Mouse (Mus musculus) MEL-GATA-1-ER (cell line): ENCODE data around the gene Cacna1d.

ENCODE experiments used
- DNase-seq: peaks from one replicate; pipeline ENCODE4 v3.0.0-alpha.2; 2012; ENCODE audit warnings: low read depth; ENCODE audit errors: extremely low read depth

Gene Cacna1d

GRCm38 (mm10) chr14:30171008-30171407, 320.2 kb downstream of the Cacna1d start:
- no peak for DNase-seq

DNA sequence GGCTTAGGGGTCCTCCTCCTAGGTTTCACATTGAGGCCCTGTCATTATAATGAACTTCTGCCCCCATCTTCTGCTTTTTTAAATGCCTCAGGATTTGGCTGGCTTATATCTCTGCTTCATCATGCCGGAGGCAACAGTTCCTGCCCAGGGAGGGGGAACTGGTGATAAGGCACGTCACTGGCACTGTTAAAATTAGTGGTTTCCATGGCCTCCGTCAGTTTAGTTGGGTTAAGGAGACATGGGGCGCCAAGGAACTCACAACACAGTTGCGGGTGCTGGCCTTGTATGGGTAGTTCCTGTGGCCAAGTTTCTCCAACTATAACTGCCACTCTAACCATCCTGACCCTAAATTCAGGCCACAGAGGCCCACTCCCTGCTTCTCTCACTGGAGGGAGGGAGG, 321.8 kb downstream of the Cacna1d start:
- peak; percentile 43 for DNase-seq

DNA sequence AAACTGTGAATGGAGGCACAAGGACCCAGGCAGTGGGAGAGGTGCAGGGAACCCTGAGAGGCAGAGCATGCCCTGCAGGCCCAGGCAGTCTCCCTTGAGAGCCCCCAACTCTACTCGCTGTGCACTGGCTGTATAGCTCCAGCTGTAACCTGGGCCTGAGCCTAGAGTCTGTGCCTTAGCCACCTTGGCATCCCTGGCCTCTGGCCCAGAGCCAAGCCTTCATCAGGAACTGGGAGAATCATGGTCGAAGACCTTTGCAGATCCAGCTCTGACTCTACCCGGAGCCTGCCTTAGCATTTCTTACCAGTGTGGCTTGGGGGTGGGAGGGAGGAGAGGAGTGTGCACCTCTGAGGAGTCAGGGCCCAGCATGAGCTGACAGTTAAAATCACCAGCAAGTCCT, 322.4 kb downstream of the Cacna1d start:
- no peak for DNase-seq

GRCm38 (mm10) chr14:30168387-30168786, 322.9 kb downstream of the Cacna1d start:
- no peak for DNase-seq

DNA sequence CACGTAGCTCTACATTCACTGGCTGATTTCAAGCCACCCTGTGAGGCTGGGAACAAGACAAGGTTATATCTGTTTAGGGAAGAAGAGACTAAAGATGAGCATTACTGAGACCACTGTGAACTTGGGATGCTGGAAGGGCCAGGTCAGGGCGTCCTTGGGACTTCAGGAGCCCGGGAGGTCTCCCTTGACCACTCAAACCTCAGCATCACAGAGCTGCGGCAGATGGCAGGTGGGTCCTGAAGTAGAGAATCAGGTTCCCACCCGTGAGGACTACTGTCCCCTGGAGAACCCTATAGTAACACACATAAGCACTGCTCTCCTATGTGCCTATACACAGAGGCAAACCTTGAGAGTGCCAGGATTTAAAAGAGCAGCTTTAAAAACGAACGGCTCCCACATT, 323.6 kb downstream of the Cacna1d start:
- DNase-seq, result no peak

GRCm38 (mm10) chr14:30166036-30166435, 325.2 kb downstream of the Cacna1d start:
- DNase-seq, result no peak

- no peak for DNase-seq
These were observed 327.2 kb downstream of the Cacna1d start for GRCm38 (mm10) chr14:30163733-30164708.

- DNase-seq, result no peak
These were observed 343.5 kb downstream of the Cacna1d start for GRCm38 (mm10) chr14:30147774-30148173.

DNA sequence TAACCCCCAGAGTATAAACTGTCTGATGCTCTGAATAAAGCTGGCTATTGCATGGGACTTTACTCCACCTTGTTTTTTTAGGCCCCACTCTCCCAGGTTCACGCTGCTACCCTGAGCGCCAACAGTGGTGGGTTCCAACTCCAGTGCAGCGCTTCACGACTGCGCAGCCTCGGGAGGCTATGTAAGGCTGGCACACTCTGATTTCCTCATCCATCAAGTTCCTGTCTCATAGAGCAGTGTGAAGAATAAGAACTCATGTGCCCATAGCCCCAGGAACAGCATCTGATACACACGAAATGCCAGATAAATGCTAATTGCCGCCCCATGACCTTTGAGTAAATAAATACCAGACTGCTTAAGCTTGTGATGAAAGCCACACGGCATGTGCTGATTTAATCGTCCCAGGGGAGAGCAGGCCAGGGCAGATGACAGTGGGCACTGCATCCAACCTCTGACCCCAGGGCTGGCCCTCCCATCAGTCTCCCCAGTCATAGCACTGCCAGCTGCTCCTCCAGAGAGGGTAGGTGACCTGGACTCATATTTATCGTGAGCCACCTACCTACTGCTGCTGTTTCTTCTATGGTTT, 352.8 kb downstream of the Cacna1d start:
- DNase-seq, result no peak

- DNase-seq, result no peak
These were observed 353.3 kb downstream of the Cacna1d start for GRCm38 (mm10) chr14:30137961-30138360.

- peak; percentile 80 for DNase-seq
These were observed 354.3 kb downstream of the Cacna1d start for GRCm38 (mm10) chr14:30136965-30137364.

- no peak for DNase-seq
These were observed 355.9 kb downstream of the Cacna1d start for GRCm38 (mm10) chr14:30135351-30135750.

- no peak for DNase-seq
These were observed 357.6 kb downstream of the Cacna1d start for GRCm38 (mm10) chr14:30133684-30134083.

- DNase-seq, result no peak
These were observed 360.0 kb downstream of the Cacna1d start for GRCm38 (mm10) chr14:30131256-30131655.

- DNase-seq, result no peak
These were observed 361.2 kb downstream of the Cacna1d start for GRCm38 (mm10) chr14:30130092-30130491.

- DNase-seq, result peak; percentile 18
These were observed 361.9 kb downstream of the Cacna1d start for GRCm38 (mm10) chr14:30129378-30129777.

DNA sequence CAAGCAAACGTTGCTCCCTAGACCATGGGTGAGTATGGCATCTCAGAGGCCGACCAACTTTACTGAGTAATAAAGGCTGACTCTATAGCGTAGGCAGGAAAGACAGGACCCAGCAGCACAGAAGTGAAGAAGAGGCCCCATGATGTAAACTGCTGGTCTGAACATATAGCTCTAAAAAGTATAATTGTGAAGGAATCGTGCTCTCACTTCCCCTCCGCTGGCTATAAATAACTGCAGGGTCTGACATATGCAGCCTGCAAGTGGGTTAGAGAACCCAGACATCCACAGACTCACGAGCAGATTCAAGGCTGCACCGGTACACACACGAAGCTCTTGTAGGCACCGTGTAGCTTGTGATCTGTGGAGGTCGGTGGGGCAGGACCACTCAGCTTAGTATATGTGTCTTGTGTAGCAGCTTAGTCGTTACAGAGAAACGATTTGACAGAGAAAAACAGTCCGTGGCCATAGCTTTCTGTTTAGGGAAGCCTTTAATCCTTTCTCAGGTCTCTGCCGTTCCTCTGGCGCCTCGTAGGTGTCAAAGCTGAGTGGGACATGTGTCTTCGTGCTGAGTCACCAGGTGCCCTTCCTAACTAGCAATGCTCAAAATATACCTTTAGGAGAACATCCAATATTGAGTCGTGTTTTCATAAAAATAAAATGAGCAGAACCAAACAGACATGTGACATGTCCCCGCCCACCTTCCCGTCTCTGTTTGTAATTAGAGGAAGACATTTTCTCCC, 366.1 kb downstream of the Cacna1d start:
- no peak for DNase-seq

DNA sequence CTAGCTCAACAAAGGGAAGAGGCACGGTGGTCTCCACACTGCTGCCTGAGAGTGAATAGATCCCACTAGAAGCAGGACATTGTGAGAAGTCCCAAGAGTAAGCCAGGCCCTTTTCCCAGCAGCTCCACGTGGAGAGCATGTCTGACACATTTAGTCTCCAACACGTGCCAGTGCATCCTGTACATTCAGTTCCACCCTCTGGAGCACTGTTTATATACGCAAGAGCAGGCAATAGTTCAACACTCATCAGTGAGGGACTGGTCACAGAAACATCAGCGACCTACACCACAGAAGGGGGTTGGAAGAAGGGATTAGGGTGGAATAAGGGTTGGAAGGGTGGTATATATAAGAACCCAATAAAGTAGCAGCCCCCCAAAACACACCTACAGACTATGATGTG, 371.2 kb downstream of the Cacna1d start:
- no peak for DNase-seq

DNA sequence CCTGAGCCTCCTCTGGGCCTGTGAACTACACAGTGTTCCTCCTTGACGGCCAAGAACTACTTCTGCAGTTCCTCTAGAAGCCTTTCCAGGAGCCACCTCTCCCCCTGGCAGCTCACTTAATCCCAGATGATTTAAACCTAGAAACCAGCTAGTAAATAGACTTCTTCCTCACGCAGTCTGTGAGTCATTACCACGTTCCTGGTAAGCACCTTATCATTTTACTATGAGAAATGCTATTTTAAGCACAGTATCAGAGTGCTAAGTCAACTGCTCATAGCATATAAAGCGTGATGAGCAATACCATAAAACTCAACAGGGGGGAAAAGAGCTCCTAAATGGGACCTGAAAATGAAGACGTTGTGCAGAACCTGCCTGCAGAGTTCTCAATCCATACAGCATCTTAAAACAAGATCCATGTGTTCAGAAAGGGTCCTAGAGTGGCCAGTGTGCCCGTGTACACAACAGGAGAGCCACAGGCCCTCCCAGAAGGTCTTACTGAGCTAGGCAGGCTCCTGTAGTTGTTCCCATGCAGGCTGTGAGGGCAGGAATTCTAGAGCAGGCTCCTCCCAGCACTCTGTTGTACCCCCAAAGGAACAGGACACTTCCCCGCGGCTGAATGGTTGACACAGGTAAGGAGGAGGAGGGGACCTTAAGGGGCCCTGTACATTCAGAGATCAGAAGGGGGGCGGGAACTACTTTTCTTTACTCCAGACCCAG, 377.7 kb downstream of the Cacna1d start:
- no peak for DNase-seq

DNA sequence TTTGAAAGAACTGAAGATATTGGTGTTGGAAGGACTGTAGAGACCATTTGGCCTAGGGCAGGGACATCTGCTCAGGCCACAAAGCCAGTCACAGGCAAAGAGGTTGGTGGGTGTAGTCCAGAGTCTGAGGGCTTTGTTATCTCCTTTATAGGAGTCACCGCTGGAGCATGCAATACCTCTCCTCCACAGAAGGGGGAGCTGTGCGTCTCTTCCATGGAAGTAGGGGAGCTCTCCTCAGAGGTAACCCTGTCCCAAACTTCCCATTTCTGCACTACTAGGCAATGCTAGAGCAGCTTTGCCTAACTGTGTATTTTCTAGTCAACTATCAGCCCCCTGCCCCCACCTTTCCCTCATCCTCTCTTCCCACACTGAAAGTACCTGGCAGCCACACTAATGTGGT, 382.2 kb downstream of the Cacna1d start:
- DNase-seq, result peak; percentile 25

- DNase-seq, result no peak
These were observed 384.7 kb downstream of the Cacna1d start for GRCm38 (mm10) chr14:30106550-30106949.
